Mouse (Mus musculus): ENCODE measurements around the gene Obox2. TPM values are rescaled to one million over a fixed set of nuclear protein-coding genes. Genes with fewer than 3 reads are reported as not detected.

Obox2 gene
- not detected for polyA plus RNA-seq (2014; fragmentation: Illumina TruSeq; extraction: RNeasy Lipid Tissue Mini Kit (QIAGEN cat#74804); ENCODE audit: low read depth, low replicate concordance)

DNA sequence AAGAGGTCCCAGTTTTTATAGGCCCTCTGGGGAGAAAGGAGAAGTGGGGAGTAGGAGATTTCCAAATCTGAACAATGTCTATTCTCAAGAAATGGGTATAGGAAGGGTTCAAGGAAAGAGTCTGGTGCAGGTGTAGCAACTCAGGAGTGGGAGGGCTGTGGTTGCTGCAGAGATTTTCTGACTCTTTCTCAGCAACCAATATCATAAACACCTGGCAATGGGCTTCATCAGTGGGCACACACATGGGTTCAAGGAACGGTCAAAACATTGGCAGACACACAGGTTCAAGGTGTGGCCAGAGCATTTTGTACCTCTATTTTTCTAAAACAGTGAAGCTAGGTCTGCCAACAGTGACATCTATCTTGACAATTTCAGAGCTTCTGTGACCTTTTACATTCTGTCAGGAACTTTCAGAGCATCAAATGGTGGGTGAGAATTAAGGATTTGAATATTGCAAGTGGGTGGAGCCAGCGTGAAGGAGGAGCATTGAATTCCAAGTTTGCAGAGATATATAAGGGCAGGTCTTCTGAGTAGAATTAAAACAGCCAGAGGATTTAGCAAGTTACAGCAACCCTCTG, at the start of gene Obox2, which contains the start of gene Obox1:
Obox2 (plus strand) TSS at position 301 of the 578 bp plus-strand sequence.
Obox1 (plus strand) TSS at position 528 of the 578 bp plus-strand sequence.

Other genes starting within 250 kb of the Obox2 start
- gene Obox1, start 227 bp downstream of the Obox2 start, polyA plus RNA-seq (2014; fragmentation: Illumina TruSeq; extraction: RNeasy Lipid Tissue Mini Kit (QIAGEN cat#74804); ENCODE audit: low read depth, low replicate concordance) = not detected